Mouse (Mus musculus) heart, embryonic 11.5 days (tissue): ENCODE data around the gene Rex1bd. TPM values are rescaled to one million over a fixed set of nuclear protein-coding genes. Genes with fewer than 3 reads are reported as not detected.

ENCODE experiments used
- ATAC-seq: fragments of 200-750 bp; cut with Nextera tagmentation; replicated peaks from 2 replicates; pipeline ENCODE4 v1.8.0; 2017; ENCODE audit warnings: moderate library complexity; ENCODE audit not compliant: insufficient number of reproducible peaks, low FRiP score, low TSS enrichment
- H3K27ac ChIP-seq: fragments of 300-500 bp; sonication (generic); 2 replicates; pipeline ENCODE4 v1.5.1; 2014; ENCODE audit warnings: mild to moderate bottlenecking, low read depth, low read length
- H3K27me3 ChIP-seq: fragments of 300-500 bp; sonication (generic); 2 replicates; pipeline ENCODE4 v1.6.1; 2014; ENCODE audit warnings: mild to moderate bottlenecking, low read length, mixed read lengths; ENCODE audit not compliant: control insufficient read depth, insufficient read depth
- H3K36me3 ChIP-seq: fragments of 300-500 bp; sonication (generic); 2 replicates; pipeline ENCODE4 v1.6.1; 2014; ENCODE audit warnings: mild to moderate bottlenecking, low read length, moderate library complexity, mixed read lengths; ENCODE audit not compliant: control insufficient read depth, insufficient read depth
- H3K4me1 ChIP-seq: fragments of 300-500 bp; sonication (generic); 2 replicates; pipeline ENCODE4 v1.6.1; 2014; ENCODE audit warnings: low read length; ENCODE audit not compliant: control insufficient read depth, insufficient read depth
- H3K4me2 ChIP-seq: fragments of 300-500 bp; sonication (generic); 2 replicates; pipeline ENCODE4 v1.6.1; 2014; ENCODE audit warnings: mild to moderate bottlenecking, moderate library complexity
- H3K4me3 ChIP-seq: fragments of 300-500 bp; sonication (generic); 2 replicates; pipeline ENCODE4 v1.5.1; 2014; ENCODE audit warnings: low read depth, low read length
- H3K9ac ChIP-seq: fragments of 300-500 bp; sonication (generic); 2 replicates; pipeline ENCODE4 v1.6.1; 2014; ENCODE audit warnings: mild to moderate bottlenecking, low read depth, low read length, moderate library complexity
- H3K9me3 ChIP-seq: fragments of 300-500 bp; sonication (generic); replicated peaks from 2 replicates; pipeline ENCODE4 v1.6.1; 2016; ENCODE audit warnings: low read length; ENCODE audit not compliant: control insufficient read depth
- WGBS: fragments of 180-500 bp; shearing (Covaris S2); extraction: QIAGEN DNeasy Blood & Tissue Kit; methylation state at CpG from one replicate; pipeline ENCODE4 v1.1.7; 2014; ENCODE audit not compliant: insufficient replicate concordance; 5-methylcytosine and 5-hydroxymethylcytosine counted together
- polyA plus RNA-seq: library from polyadenylated mRNA; unstranded; fragments of >200 nt; fragmentation: Nextera tagmentation; extraction: Ambion mirVana; gene quantifications from 2 replicates; pipeline ENCODE4 v1.2.1, GENCODE M21; 2014

The Rex1bd gene
- 109 and 124 TPM in 2 replicates for polyA plus RNA-seq

DNA sequence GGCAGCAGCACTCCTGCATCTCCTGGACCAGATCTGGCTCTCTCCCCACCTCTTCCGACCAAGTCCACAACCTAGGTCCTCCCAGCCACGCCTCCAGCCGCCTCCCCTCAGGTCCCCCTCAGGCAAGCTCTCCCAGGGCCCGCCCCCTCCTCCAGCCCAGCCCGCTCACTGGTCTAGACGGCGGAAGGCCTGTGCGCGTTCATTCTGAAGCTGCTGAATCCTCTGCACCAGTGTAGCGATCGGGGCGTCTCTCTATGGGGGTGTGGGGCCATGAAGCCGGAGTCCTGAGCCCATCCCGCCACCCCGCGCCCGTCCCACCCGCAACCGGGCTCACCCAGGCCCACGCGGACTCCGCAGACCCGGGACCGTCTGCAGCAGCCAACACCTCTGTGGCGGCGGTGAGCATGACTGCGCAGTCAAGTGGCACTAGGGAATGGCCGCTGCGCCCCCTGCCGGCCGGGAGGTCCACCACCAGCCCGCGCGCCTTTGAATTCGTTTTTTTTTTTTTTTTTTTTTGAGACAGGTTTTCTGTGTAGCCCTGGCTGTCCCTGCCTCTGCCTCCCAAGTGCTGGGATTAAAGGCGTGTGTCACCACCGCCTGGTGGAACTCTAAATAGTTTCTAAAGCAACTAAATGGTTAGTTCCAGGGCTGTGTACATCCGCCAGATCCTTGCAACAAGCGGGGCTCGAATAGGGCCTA is at the start of gene Rex1bd:
Gene Rex1bd (minus strand): TSS at position 425 of the 699 bp plus-strand sequence.
- H3K9ac ChIP-seq = peak within 1 kb of the TSS; percentile 89
- peaks cover 27% of the 10 kb centered on the region for H3K27me3 ChIP-seq
- peaks cover 35% of the 10 kb centered on the region for H3K4me1 ChIP-seq
- H3K9me3 ChIP-seq = no peaks in the 10 kb centered on the region
- H3K4me3 ChIP-seq = peak within 1 kb of the TSS; percentile 73
- peaks cover 10% of the 10 kb centered on the region for H3K36me3 ChIP-seq
- ATAC-seq = peak; percentile 86
- H3K4me2 ChIP-seq = peak within 1 kb of the TSS; percentile 89
- H3K27ac ChIP-seq = peak within 1 kb of the TSS; percentile 87
- whole genome bisulfite sequencing = 2% methylated on average over 40 of the region's 40 CpGs

DNA sequence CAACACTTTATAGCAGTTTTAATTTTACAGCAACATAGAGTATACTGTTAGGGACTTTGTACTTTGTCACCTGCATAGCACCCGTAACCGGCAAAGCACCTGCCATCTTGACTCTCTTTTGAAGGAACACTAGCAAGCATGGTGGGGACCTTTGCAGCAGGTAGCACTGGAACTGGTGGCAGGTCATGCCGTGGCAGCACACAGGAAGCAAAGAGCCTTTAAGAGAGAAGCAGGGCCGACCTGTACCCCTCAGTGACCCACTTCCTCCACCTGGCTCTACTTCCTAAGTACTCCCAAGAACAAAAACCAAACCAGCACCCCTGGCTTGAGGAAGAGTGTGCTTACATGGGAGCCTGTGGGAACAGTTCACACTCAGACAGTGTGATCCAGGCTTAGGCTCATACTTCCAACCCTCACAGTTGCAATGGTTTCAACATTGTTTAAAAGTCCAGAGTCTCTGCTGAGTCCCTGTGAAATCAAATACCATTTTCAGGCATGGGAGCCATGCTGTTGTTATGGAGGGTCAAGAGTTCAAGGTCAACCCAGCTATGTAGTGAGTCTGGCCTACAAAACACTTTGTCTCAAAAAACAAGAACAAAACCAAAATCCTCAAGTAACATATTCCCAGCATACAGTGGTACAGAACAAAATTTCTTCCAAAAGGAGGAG is 48.7 kb upstream of the Rex1bd start:
- H3K27ac ChIP-seq = no peak overlapping the region

DNA sequence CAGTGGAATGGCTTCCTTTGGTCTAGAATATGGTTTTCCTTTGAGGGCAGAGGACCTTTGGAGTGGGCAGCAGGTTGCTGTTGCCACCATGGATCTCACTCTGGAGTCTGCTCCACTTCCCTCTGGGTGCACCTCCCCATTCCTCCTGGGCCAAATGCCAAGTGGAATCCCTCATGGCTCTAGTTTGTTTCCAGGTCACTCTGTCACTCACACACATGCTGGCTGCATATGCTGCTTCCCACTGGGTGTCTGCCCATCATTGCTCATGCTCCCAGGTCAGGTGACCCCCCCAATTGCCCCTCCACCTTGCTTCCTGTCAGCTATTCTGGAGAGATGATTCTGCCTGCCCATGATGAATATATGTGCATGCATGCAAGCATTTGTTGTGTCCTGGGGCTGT is 47.2 kb upstream of the Rex1bd start:
- Histone ChIP-seq H3K27me3 (no peaks in the 10 kb centered on the region), H3K4me2 (no peak overlapping the region), H3K4me1 (peaks cover 45% of the 10 kb centered on the region), H3K9me3 (no peaks in the 10 kb centered on the region), H3K4me3 (no peak overlapping the region), H3K9ac (0 out of 2 replicates have a peak overlapping the region, but pooled peaks have one; percentile 6), H3K27ac (peak overlapping the region; percentile 0; the same call in 1 of the 2 replicates), H3K36me3 (no peaks in the 10 kb centered on the region)
- no peak for ATAC-seq

More for the DNA sequence above, 48.7 kb upstream of the Rex1bd start:
- H3K9me3 ChIP-seq = no peaks in the 10 kb centered on the region
- H3K4me3 ChIP-seq = no peak overlapping the region
- no peaks in the 10 kb centered on the region for H3K36me3 ChIP-seq
- H3K4me2 ChIP-seq = no peak overlapping the region
- no peak for ATAC-seq
- peaks cover 54% of the 10 kb centered on the region for H3K4me1 ChIP-seq
- H3K27me3 ChIP-seq = no peaks in the 10 kb centered on the region
- WGBS = 89% methylated on average over 4 of the region's 4 CpGs
- H3K9ac ChIP-seq = no peak overlapping the region

DNA sequence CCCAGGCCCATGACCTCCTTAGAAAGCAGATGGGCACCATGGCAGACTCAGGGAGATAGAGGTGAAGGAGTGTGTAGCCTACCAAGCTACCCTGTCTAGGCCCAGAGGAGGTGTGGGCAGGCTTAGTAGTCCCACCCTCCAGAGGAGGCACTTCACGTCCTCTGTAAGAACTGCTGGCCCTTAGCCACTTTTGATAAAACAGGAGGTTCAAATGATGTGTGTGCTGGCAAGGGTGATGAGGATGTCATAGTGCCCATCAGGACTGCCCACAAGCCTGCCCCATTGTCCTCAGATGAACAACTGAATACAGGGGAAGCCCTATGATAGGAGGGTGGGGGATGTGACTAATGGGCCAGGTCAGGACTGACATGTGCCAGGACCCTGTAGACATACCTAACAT is 46.3 kb upstream of the Rex1bd start:
- peaks cover 42% of the 10 kb centered on the region for H3K4me1 ChIP-seq

DNA sequence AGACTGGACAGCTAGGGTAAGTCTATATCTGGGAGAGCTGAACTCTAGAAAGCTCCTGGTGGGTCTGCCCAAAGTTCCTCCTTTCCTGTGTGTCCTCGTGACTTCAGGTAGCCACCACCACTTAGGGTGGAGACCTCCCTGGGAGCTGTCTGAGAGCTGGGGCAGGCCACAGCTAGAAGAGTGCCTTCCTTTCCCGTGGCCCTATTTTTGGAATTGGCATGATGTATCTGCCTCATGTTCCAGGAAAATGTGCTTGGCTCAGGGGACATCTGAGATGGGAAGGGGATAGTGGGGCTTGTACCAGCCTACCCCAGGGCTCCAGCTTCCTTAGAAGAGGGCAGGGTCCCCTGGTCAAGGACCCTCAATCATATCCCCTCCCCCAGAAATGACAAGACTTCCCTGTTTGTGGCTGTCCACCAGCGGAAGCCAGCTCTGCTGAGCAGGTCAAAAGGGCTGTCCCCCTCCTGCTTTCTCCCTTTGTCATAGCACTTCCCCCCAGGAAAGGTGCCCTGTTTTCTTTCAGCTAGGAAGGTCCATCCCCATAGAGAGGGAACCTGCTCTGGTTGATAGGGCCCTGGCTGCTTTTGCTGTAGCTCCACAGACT is 45.1 kb upstream of the Rex1bd start:
- no peak for ATAC-seq

More for the DNA sequence above, 46.3 kb upstream of the Rex1bd start:
- Histone ChIP-seq H3K4me3 (no peak overlapping the region), H3K27ac (no peak overlapping the region), H3K27me3 (no peaks in the 10 kb centered on the region), H3K9me3 (no peaks in the 10 kb centered on the region), H3K9ac (no peak overlapping the region), H3K4me2 (no peak overlapping the region), H3K36me3 (no peaks in the 10 kb centered on the region)
- 0 out of 2 replicates have a peak, but pooled peaks have one; percentile 19 for ATAC-seq
- 28% methylated on average over 1 of the region's 1 CpGs for WGBS

DNA sequence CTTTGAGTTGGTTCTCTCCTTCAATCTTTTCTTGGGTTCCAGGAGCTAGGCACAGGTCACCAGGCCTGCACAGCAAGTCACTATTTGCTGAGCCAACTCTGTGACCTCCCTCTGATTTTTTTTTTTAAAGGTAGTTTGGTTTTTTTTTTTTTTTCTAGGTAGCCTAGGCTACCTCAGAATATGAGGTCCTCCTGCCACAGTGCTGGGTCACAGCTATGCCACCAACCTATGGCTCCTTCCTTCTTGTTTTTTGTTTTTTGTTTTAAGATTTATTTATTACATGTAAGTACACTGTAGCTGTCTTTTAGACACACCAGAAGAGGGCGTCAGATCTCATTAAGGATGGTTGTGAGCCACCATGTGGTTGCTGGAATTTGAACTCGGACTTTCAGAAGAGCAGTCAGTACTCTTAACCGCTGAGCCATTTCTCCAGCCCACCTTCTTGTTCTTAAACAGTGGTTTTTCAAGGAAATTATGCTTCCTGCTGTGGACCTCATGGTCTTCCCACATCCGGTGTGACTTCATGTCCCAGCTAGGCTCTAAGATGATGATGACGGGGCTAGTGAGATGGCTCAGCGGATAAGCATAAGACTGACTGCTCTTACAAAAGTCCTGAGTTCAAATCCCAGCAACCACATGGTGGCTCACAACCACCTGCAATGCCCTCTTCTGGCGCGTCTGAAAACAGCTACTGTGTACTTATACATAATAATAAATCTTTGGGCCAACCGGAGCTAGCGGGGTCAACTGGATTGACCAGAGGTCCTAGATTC is 43.0 kb upstream of the Rex1bd start:
- peaks cover 38% of the 10 kb centered on the region for H3K4me1 ChIP-seq
- no peak for ATAC-seq
- H3K27ac ChIP-seq = no peak overlapping the region
- H3K4me2 ChIP-seq = no peak overlapping the region
- WGBS = 90% methylated on average over 10 of the region's 10 CpGs
- no peaks in the 10 kb centered on the region for H3K36me3 ChIP-seq
- no peaks in the 10 kb centered on the region for H3K27me3 ChIP-seq
- H3K9me3 ChIP-seq = no peaks in the 10 kb centered on the region
- H3K4me3 ChIP-seq = no peak overlapping the region
- no peak overlapping the region for H3K9ac ChIP-seq

More for the DNA sequence above, 45.1 kb upstream of the Rex1bd start:
- H3K27me3 ChIP-seq = no peaks in the 10 kb centered on the region
- no peak overlapping the region for H3K4me3 ChIP-seq
- no peak overlapping the region for H3K9ac ChIP-seq
- H3K27ac ChIP-seq = peak overlapping the region; percentile 46; the same call in 1 of the 2 replicates
- H3K9me3 ChIP-seq = no peaks in the 10 kb centered on the region
- H3K4me1 ChIP-seq = peaks cover 36% of the 10 kb centered on the region
- 57% methylated on average over 3 of the region's 3 CpGs for WGBS
- H3K4me2 ChIP-seq = 0 out of 2 replicates have a peak overlapping the region, but pooled peaks have one; percentile 11
- no peaks in the 10 kb centered on the region for H3K36me3 ChIP-seq

DNA sequence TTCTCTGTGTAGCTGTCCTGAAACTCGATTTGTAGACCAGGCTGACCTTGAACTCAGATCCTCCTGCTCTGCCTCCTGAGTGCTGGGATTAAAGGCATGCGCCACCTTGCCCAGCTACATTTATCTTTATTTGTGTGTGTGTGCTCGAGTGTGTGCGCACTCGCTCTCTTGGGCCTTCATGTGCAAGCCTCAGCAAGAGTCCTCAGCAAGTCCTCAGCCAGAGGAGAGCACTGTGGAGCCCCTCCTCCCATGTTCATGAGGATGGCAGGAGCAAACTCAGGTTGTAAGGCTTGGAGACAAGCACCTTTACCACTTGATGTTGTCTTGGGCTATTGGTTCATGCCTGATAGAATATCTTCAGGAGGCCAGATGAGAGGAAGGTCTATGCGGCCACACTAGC is 41.2 kb upstream of the Rex1bd start:
- no peaks in the 10 kb centered on the region for H3K9me3 ChIP-seq
- no peak overlapping the region for H3K4me2 ChIP-seq
- no peak overlapping the region for H3K4me3 ChIP-seq
- WGBS = 86% methylated on average over 6 of the region's 6 CpGs
- no peak overlapping the region for H3K9ac ChIP-seq
- no peaks in the 10 kb centered on the region for H3K27me3 ChIP-seq
- ATAC-seq = no peak
- no peak overlapping the region for H3K27ac ChIP-seq
- H3K4me1 ChIP-seq = peaks cover 32% of the 10 kb centered on the region
- H3K36me3 ChIP-seq = no peaks in the 10 kb centered on the region

DNA sequence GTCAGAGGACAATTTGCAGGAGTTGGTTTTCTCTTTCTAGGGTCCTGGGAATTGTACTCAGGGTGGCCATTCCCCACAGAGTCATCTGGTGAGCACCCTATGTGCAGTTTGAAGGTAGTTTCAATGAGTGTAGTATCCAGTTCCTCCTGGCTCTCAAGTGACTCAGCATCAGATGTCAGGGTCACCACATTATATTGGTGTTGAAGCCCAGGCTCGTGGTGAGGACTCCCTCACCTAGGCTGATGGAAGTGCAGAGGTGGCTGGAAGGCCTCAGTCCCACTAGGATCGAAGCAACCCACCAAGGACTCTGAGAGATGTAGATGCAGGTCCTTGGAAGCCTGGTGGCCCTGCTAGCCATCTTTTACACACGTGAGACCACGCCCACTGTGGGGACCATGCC is 39.9 kb upstream of the Rex1bd start:
- Histone ChIP-seq H3K4me2 (no peak overlapping the region), H3K4me3 (no peak overlapping the region), H3K9ac (no peak overlapping the region), H3K36me3 (no peaks in the 10 kb centered on the region), H3K27ac (no peak overlapping the region), H3K9me3 (no peaks in the 10 kb centered on the region), H3K4me1 (peaks cover 21% of the 10 kb centered on the region), H3K27me3 (no peaks in the 10 kb centered on the region)
- ATAC-seq = no peak
- WGBS = 85% methylated on average over 4 of the region's 4 CpGs
